Mouse (Mus musculus) thymus, postnatal 14 days (tissue): ENCODE results near the gene Men1.

Experiments used
- DNase-seq: peaks from one replicate; pipeline ENCODE4 v3.0.0; 2021

Gene Men1

DNA sequence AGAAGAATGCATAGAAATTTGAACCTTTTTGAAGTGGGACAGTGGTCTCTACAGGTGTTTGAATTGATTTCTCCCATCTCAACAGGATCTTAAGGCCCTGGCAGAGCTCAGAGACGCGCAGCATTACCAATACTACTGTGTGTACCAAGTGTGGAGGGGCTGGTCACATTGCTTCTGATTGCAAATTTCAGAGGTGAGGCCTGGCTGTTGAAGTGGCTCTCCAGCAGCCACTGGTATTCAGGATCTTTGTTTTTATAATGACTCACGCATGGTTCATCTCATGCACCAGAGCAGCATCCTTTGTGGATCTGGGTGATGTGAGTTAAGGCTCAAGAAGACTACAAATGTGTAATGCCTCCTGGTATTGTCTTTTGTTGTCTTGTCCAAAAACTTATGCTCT is 37.7 kb downstream of the Men1 start:
- no peak for DNase-seq

DNA sequence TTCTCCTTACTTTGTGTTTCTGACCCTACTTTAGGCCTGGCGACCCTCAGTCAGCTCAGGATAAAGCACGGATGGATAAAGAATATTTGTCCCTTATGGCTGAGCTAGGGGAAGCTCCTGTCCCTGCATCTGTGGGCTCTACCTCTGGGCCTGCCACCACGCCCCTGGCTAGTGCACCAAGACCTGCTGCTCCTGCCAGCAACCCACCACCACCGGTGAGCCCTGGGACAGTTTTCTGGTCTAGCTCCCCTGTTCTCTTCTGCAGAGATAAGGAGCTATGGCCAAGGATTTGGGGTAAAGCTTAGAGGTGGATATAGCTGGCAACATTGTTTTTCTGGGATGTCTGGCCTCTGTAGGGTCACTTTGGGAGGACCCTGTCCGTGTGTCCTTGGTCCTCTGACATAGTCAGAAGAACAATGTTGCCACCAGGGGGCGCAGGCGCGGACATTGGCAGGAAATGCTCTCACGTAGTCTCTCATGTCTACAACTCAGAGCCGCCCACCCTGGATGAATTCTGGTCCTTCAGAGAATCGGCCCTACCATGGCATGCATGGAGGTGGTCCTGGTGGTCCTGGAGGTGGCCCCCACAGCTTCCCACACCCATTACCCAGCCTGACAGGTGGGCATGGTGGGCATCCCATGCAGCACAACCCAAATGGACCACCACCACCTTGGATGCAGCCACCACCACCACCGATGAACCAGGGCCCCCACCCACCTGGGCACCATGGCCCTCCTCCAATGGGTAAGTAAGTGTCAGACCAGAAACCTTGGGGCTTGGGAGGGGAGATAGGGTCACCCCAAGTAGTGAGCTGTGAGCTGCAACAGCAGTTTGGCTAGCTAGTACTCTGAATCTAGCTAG is 39.0 kb downstream of the Men1 start:
- DNase-seq = peak; percentile 91

DNA sequence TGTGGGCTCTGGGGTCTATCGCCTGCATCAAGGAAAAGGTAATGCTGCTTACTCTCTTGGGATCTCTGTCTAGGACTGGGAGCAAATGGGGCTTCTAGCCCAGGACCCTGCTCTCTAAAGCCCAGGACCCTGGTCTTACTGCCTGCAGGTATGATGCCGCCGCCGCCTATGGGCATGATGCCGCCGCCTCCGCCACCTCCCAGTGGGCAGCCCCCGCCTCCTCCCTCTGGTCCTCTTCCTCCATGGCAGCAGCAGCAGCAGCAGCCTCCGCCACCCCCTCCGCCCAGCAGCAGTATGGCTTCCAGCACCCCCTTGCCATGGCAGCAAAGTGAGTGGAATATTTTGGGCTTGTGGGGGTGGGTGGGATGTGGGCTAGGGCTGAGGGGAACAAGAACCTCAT is 39.8 kb downstream of the Men1 start:
- no peak for DNase-seq

DNA sequence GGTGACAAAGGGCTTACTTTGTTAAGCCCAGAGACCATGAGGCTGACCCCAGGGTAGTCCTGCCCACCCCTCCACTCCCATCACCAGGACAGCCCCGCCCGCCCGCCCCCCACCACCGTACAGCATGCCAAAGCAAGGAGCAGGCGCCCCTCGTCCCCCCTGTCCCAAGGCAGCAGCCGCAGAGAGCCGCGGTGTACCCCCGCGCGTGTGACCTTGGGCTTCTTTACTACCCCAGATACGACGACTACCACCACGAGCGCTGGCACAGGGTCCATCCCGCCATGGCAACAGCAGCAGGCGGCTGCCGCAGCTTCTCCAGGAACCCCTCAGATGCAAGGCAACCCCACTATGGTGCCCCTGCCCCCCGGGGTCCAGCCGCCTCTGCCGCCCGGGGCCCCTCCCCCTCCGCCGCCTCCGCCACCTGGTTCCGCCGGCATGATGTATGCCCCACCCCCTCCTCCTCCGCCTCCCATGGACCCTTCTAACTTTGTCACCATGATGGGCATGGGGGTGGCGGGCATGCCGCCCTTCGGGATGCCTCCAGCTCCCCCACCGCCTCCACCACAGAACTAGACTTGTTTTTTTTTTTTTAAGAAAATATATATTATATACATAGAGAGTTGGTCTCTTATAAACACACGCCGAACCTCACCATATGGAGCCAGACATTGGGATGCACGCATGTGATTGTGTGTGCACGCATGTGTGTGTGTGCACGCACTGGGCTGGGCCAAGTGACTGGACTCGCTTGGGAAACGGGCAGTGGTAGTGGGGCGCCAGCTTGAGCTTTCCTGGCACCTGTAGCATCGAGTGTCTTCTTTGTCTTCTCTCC is 40.9 kb downstream of the Men1 start:
- peak; percentile 28 for DNase-seq

DNA sequence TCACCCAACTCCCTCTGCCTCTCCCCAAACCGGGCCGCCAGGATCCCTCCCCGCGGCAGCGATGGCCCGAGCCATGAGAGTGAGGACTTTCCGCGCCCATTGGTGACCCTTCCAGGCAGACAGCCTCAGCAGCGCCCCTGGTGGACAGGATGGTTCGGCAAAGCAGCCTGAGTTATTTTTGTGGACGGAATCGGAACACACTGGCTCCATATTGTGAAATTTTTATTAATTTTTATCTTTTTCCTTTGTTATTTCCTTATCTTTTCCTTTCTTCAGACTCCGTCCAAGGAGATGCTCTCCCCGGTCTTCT is 41.4 kb downstream of the Men1 start:
- peak; percentile 43 for DNase-seq

DNA sequence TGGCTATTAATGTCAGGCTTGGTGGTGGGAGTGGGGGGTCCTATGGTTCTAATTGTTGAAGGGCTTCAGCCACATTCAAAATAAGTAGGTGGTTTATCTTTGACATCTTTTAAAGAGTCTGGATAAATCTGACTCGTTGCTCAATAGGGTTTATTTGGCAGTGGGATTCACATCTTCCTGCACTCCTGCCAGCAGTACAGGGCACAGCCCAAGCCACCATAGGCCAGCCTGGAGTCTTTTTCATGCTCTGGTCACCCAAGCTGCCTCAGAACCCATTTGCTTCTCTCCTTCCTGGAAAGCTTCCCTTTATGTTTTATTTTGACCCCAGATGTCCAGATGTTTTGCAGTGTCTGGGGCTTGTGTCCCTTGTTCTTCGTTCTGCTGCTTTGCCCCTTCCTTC is 41.9 kb downstream of the Men1 start:
- DNase-seq = no peak

DNA sequence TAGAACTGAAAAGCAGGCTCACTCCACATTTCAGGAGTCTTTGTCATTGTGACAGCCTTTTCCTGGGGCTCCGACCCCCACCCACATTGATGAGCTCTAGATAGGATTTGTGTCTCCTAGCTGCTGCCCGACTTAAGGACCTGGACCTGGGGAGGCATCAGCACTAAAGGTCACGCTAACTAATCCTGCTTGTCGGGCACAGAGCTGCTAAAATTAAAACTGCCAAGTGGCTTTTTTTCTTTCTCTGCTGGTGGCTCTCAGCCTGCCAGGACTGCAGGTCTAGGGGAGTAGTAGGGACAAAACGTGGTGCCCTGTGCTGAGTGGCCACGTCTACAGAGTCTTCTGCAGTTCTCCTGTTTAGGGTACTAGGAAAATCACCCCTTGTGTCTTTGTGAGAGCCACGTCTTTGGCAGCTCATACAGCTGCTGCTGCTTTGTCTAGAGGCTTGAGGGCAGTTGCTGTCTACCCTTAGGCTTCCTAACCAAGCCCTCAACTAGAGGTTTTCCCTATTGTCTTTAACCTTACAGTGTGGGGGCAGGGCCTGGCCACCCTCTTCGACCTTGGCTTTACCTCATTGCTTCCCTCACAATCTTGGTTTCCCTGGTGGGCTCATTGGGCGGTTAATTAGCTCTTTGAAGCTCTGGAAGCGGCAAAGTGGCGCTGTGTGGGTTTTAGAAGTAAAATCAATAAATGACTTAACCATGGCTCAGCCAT is 42.7 kb downstream of the Men1 start:
- DNase-seq = no peak

DNA sequence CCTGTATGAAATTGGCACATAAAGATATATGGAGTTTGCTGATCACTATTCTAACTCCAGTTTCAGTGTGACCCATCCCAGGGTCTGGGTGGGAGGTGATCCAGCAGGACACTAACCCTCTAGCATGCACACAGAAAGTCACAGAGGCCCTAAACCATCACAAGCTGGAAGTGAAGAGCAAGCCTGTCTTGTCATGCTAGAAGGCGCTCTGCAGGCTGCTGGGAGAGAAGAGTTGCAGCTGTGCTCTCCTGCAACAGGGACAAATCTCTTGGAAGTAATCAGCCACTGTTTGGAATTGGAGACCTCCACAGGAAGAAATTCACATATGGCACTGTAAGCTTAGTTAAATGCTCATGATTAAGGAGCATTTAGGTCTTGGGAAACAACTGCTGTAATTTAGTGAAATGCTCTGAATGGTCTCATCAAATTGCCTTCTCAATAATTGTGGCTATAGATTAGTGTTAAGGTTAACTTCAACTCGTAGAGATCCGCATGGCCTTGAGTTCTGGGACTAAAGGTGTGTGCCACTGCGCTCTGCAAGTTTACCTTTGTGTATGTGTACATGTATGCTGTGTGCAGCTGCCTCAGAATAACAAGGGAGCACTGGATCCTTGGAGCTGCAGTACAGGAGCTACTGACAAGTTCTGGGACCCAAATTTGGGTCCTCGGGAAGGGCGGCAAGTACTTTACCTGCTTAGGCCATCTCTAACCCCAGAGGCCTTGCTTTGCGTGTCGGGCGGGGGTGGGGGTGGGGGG is 45.8 kb downstream of the Men1 start:
- no peak for DNase-seq

DNA sequence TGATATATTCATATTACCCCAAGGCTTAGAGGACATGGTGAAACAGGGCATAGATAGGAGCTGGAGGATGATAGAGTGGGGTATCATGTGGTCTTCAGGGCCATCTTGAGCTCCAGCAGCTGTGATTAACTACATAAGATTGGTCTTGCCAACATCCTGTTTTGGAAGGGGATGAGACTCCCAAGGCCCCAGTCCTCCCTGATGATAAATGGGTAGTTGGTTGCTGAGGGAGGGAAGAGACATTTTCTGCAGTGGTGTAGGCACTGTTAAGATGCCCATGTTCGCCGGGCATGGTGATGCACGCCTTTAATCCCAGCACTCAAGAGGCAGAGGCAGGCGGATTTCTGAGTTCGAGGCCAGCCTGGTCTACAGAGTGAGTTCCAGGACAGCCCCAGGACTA is 46.5 kb downstream of the Men1 start:
- DNase-seq = no peak

DNA sequence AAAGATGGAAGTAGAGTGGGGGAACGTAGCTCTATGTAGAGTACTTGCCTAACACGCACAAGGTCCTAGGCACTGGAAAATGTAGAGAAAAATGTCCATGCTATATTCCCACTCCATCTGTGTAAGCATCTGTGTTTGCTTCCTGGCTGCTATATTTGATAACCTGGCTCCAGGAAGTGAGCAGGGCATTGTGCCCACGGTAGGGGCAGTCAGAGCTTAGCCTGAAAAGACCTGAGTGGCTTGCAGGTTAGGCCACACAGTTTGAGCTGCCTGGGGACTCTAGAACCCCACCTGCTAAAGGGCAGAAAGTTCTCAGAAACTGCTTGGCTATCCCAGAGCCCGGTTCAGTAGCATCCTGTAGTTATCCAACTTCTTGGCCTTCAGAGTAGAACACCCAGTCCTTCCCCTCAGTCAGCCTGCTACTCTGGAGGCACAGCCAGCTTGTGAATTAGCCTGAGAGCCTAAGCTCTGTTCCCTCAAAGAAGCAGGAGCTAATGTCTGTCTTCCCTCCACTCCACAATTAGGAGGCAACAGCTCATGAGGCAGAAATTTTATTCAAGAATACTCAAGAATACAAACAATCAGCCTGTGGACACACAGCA is 47.6 kb downstream of the Men1 start:
- DNase-seq = no peak

DNA sequence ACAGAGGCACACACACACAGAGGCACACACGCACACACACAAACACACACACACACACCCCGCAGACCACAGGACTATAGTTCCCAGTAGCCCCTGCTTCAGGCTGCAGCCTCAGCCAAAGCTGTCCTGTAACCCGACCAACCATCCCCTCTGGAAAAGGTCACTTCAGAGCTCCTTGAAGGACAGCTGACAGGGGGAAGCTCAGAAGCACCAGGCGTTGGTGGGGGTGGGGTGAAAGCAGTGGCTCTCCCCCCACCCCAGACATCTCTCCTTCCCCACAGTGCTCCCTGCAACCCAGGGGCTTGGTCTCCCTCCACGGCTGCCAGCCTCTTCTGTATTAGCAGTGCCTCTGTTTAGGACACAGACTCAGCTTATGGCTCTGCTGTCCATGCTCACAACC is 48.7 kb downstream of the Men1 start:
- DNase-seq = no peak

DNA sequence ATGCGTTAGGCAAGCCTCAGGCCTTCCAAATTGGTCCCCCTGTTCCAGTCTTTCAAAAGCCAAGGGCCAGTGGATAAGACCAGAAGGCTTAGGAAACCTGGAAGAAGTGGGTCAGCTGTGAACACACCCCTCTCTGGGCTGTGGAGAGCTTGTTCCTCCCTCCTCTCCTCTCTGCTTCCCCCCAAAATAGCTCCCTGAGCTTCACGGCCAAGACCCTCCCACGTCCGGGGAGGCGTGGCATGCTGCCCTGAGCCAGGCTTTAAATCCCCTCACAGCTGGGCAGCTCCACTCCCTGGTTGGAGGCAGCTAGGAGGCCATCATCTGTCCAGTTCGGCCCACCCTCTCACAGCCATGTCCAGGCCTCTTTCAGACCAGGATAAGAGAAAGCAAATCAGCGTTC is 49.3 kb downstream of the Men1 start, which contains the start of gene Pygm:
Gene Pygm (plus strand): TSS at position 272 of the 400 bp plus-strand sequence.
- DNase-seq = no peak

DNA sequence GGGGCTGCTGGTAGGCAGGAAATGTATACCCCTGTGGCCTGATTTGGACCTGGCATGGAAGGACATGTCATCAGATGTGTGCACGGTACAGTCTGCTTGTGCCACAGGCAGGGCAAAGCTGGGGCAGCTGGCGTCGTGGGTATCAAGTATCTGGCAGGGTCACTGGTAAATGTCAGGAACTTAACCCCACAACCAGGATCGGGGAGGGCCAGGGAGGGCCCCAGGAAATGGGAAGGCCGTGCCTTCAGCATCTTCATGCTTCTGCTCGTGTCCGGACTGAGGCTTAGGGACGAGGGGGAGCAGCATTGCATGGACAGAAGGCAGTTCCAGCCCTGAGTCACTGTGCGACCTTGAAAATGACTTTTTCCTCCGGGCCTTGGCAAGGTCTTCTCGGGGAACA is 50.2 kb downstream of the Men1 start:
- no peak for DNase-seq

DNA sequence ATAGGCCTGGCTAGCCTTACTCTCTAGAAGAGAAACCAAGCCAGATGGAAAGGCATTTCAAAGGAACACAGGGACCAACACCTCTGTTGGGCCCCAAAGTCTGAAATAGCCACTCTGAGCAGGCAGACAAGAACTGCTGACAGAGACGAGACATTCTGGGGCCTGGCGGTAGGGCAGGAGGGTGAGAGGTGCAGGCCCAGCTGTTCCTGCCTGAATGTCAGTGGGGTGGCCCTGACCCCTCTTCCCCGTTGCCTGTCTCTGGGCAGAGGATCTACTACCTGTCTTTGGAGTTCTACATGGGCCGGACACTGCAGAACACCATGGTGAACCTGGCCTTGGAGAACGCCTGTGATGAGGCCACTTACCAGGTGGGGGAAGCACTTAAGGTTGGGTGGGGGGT is 50.6 kb downstream of the Men1 start:
- DNase-seq = no peak

DNA sequence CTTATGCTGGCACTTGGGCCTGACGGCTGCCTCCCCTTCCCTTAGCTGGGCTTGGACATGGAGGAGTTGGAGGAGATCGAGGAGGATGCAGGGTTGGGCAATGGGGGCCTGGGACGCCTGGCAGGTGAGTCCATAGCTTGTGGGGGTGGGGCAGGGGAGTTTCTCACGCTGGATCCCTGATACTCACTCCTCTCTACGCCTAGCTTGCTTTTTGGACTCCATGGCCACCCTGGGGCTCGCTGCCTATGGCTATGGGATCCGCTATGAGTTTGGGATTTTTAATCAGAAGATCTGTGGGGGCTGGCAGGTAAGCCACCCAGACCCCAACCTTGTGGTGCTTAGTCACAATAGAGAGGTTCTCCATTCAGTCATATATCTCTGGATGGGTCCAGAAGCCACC is 51.0 kb downstream of the Men1 start:
- no peak for DNase-seq

DNA sequence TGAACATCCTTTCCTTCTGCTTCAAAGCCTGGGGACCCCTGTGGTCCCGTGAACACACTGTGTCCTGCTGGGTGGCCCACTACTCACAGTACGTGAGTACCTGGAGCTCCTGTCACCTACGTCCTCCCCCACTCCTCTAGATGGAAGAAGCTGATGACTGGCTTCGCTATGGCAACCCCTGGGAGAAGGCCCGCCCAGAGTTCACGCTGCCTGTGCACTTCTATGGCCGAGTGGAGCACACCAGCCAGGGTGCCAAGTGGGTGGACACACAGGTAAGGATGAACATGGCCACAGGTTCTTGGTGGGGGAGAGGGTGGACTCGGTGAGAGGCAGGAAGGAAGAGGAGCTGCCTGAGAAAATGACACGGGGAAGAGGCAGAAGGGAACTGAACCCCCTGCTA is 51.5 kb downstream of the Men1 start:
- no peak for DNase-seq

DNA sequence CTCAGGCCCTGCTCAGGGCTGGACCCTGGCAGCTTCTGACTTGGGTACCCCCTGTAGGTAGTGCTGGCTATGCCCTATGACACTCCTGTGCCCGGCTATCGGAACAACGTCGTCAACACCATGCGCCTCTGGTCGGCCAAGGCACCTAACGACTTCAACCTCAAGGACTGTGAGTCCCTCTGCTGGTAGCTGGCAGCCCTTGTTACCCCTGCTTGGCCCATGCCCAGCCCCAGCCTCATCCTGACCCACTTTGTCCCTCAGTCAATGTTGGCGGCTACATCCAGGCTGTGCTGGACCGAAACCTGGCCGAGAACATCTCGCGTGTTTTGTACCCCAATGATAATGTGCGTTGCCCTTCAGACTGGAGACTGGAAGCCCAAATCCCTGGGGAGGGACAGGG is 53.2 kb downstream of the Men1 start:
- DNase-seq = no peak

DNA sequence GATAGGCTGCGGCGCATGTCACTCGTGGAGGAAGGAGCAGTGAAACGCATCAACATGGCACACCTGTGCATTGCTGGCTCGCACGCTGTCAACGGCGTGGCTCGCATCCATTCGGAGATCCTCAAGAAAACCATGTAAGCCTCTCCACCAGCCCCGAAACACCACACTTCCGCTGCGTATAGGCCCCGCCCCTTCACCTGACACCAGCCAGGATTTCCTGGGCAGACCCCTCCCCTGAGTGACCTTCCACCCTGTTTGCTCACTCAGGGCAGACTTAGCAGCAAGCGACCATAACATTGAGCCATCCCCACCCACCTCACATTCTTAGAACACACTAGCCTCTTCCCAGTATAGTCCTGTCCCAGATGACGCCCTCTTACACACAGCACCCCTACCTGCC is 55.0 kb downstream of the Men1 start:
- DNase-seq = peak; percentile 80

DNA sequence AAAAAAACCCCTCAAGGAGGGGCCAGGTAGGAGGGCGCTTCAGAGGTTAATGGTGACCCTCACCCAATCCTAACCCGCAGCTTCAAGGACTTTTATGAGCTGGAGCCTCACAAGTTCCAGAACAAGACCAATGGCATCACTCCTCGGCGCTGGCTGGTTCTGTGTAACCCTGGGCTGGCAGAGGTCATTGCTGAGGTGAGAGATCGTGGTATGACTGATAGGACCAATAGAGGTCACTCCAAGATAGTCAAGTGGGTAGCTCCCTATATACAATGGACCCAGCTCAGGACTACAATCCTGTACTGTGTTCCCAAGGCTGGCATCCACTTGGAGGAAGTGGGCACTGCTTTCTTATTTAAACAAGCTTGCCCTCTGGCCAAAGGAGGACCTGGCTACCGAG is 55.5 kb downstream of the Men1 start:
- no peak for DNase-seq
